Mouse (Mus musculus): ENCODE data around the gene Ppp1r18.
A peak's percentile ranks its signal among the peaks of the same experiment; 100 is the strongest.

The Ppp1r18 gene

GRCm38 (mm10) chr17:35914975-35915374, 49.6 kb downstream of the Ppp1r18 start:
- no peak for TF ChIP-seq GATA4 (IDR thresholded peaks at IDR 0.05; ENCODE audit: insufficient replicate concordance, low read length)

- TF ChIP-seq GATA4 (IDR thresholded peaks at IDR 0.05; ENCODE audit: insufficient replicate concordance, low read length) = no peak
These were observed 50.3 kb downstream of the Ppp1r18 start for GRCm38 (mm10) chr17:35915538-35916296.

- peak; percentile 90; the same call in 1 of the 2 replicates for TF ChIP-seq GATA4 (IDR thresholded peaks at IDR 0.05; ENCODE audit: insufficient replicate concordance, low read length)
These were observed 51.1 kb downstream of the Ppp1r18 start, which contains the start of the genes Mrps18b and Ppp1r10 for GRCm38 (mm10) chr17:35916297-35917142. Gene Mrps18b (minus strand): TSS chr17:35916389. Gene Ppp1r10 (plus strand): TSS chr17:35916434.

- no peak for TF ChIP-seq GATA4 (IDR thresholded peaks at IDR 0.05; ENCODE audit: insufficient replicate concordance, low read length)
These were observed 51.7 kb downstream of the Ppp1r18 start for GRCm38 (mm10) chr17:35917143-35917462.

- no peak for TF ChIP-seq GATA4 (IDR thresholded peaks at IDR 0.05; ENCODE audit: insufficient replicate concordance, low read length)
These were observed 52.3 kb downstream of the Ppp1r18 start for GRCm38 (mm10) chr17:35917463-35918251.

- TF ChIP-seq GATA4 (IDR thresholded peaks at IDR 0.05; ENCODE audit: insufficient replicate concordance, low read length) = no peak
These were observed 53.1 kb downstream of the Ppp1r18 start for GRCm38 (mm10) chr17:35918276-35919059.

GRCm38 (mm10) chr17:35919060-35919715, 53.8 kb downstream of the Ppp1r18 start:
- no peak; the same call in 1 of the 2 replicates for TF ChIP-seq GATA4 (IDR thresholded peaks at IDR 0.05; ENCODE audit: insufficient replicate concordance, low read length)

- no peak for TF ChIP-seq GATA4 (IDR thresholded peaks at IDR 0.05; ENCODE audit: insufficient replicate concordance, low read length)
These were observed 54.5 kb downstream of the Ppp1r18 start for GRCm38 (mm10) chr17:35919864-35920301.

GRCm38 (mm10) chr17:35920384-35920783, 55.0 kb downstream of the Ppp1r18 start:
- no peak for TF ChIP-seq GATA4 (IDR thresholded peaks at IDR 0.05; ENCODE audit: insufficient replicate concordance, low read length)

GRCm38 (mm10) chr17:35920862-35921562, 55.6 kb downstream of the Ppp1r18 start:
- TF ChIP-seq GATA4 (IDR thresholded peaks at IDR 0.05; ENCODE audit: insufficient replicate concordance, low read length) = no peak

GRCm38 (mm10) chr17:35921710-35922109, 56.3 kb downstream of the Ppp1r18 start:
- TF ChIP-seq GATA4 (IDR thresholded peaks at IDR 0.05; ENCODE audit: insufficient replicate concordance, low read length) = no peak

- TF ChIP-seq GATA4 (IDR thresholded peaks at IDR 0.05; ENCODE audit: insufficient replicate concordance, low read length) = no peak
These were observed 57.2 kb downstream of the Ppp1r18 start for GRCm38 (mm10) chr17:35922566-35922965.

- TF ChIP-seq GATA4 (IDR thresholded peaks at IDR 0.05; ENCODE audit: insufficient replicate concordance, low read length) = no peak
These were observed 57.9 kb downstream of the Ppp1r18 start for GRCm38 (mm10) chr17:35923281-35923680.

All from liver, adult (tissue).